Mouse (Mus musculus): ENCODE measurements around the gene St6galnac1. TPM values are rescaled to one million over a fixed set of nuclear protein-coding genes. Genes with fewer than 3 reads are reported as not detected.

The St6galnac1 gene
- not detected for total RNA-seq (2023)

DNA sequence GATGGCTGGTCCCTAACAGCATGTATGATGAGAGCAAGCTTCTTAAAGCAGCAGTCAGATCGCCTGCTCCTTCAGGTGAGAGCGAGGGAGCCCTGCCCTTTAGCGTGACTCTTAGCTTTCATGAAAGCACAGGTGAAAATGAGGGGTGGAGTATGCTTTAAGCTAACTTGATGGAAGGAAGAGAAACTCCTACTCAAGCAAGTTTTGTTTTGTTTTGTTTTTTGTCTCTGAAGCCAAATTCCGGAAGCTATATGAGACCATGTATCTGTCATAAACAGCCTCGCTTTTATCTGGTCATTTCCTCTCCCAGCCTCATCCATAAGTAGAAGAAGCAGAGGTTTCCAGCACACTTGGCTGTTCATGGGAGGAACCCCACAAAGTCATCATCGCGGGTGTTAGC is at the start of gene St6galnac1:
TSS of gene St6galnac1 (minus strand) at position 101 of the 400 bp plus-strand sequence.

Other genes with a start within 250 kb of the St6galnac1 start
- 0.12 TPM for gene Sphk1, start 244.6 kb downstream of the St6galnac1 start, total RNA-seq (2023)
- 22.7 TPM for gene Ube2o, start 194.1 kb downstream of the St6galnac1 start, total RNA-seq (2023)
- not detected for gene Aanat, start 189.1 kb downstream of the St6galnac1 start, total RNA-seq (2023)
- 15.6 TPM for gene Rhbdf2, start 148.5 kb downstream of the St6galnac1 start, total RNA-seq (2023)
- gene Prcd, start 122.0 kb downstream of the St6galnac1 start, total RNA-seq (2023), result not detected
- not detected for gene Cygb, start 121.2 kb downstream of the St6galnac1 start, total RNA-seq (2023)
- not detected for gene Mxra7, start 52.5 kb upstream of the St6galnac1 start, total RNA-seq (2023)
- gene Mettl23, start 67.8 kb upstream of the St6galnac1 start, total RNA-seq (2023), result 69.0 TPM
- 60.2 TPM for gene Jmjd6, start 67.9 kb upstream of the St6galnac1 start, total RNA-seq (2023)
- gene Mfsd11, start 76.9 kb upstream of the St6galnac1 start, total RNA-seq (2023), result 11.1 TPM
- gene Srsf2, start 77.6 kb upstream of the St6galnac1 start, total RNA-seq (2023), result 421 TPM
- not detected for gene Mgat5b, start 143.4 kb upstream of the St6galnac1 start, total RNA-seq (2023)

All from CD8-positive naive resting alpha-beta T cell, adult 57 days (primary cell).